Mouse (Mus musculus): ENCODE results near the gene Olfr1030. TPM values are rescaled to one million over a fixed set of nuclear protein-coding genes. Genes with fewer than 3 reads are reported as not detected.
"Not testable (repeated sequence)": the region's sequence is repeated elsewhere in the genome, so short reads cannot be mapped to it uniquely, and the experiment has no call there.

Gene Olfr1030
- not detected in 2 replicates for polyA plus RNA-seq (2015; fragmentation: Nextera tagmentation; extraction: Ambion mirVana)

DNA sequence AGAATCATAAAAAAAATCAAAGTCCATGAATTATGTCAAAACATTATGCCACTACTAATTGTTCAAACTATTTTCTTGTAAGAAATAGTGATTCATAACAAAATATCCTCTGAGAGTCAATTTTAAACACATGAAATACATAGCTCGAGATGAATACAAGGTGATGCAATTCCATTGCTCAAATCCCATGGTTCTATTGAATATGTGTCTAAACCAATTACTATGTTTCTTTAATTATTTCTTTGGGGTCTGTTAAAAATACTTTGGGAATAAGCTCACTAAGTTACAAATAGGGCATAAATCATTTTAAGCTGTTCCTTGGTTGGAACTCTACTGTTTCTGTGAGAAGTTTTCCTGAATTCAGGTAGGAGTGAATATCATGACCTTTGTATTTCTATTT is at the start of gene Olfr1030:
Olfr1030 (plus strand) TSS at position 301 of the 400 bp plus-strand sequence.
- no peaks in the 10 kb centered on the region for H3K36me3 ChIP-seq
- no peaks in the 10 kb centered on the region for H3K4me1 ChIP-seq
- H3K9me3 ChIP-seq, result no peaks in the 10 kb centered on the region
- no peak within 1 kb of the TSS for H3K9ac ChIP-seq
- WGBS, result 62% methylated on average over 1 of the region's 1 CpGs
- H3K4me2 ChIP-seq, result no peak within 1 kb of the TSS
- H3K4me3 ChIP-seq, result no peak within 1 kb of the TSS
- no peak for ATAC-seq (ENCODE audit: insufficient number of reproducible peaks, insufficient read depth, low FRiP score, low TSS enrichment, low read depth)
- H3K27me3 ChIP-seq, result no peaks in the 10 kb centered on the region
- no peak within 1 kb of the TSS for H3K27ac ChIP-seq

- no peak for ATAC-seq (ENCODE audit: insufficient number of reproducible peaks, insufficient read depth, low FRiP score, low TSS enrichment, low read depth)
- no peak within 1 kb of the TSS for H3K27ac ChIP-seq
- H3K4me3 ChIP-seq, result no peak within 1 kb of the TSS
- H3K4me1 ChIP-seq, result no peaks in the 10 kb centered on the region
- H3K9me3 ChIP-seq, result no peaks in the 10 kb centered on the region
- WGBS, result 82% methylated on average over 1 of the region's 1 CpGs
- H3K4me2 ChIP-seq, result no peak within 1 kb of the TSS
- H3K36me3 ChIP-seq, result no peaks in the 10 kb centered on the region
- H3K27me3 ChIP-seq, result no peaks in the 10 kb centered on the region
- H3K9ac ChIP-seq, result no peak within 1 kb of the TSS
Measured at GRCm38 (mm10) chr2:85950137-85950536, 28.9 kb upstream of the Olfr1030 start, which contains the start of gene Olfr1028. Olfr1028 (plus strand) TSS chr2:85950437.

DNA sequence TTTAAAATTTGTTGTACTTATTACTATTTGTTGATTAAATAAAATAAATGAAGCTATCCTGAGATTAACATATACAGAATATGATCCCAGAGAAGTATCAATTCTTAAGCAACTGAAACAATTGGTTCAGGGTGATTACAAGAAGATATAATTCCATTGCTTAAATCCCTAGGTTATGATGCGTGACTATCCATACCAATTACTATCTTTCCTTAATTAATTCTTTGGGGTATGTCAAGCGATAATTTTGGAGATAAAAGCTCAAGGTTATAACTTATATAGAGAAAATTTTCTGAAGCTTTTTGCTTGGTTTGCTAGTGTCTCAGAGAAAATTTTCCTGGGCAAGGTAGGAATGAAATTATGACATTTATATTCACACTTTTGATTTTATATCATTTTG is 5.5 kb upstream of the Olfr1030 start, which contains the start of gene Olfr1029:
Olfr1029 (plus strand) TSS at position 301 of the 400 bp plus-strand sequence.
- no peak within 1 kb of the TSS for H3K27ac ChIP-seq
- H3K9ac ChIP-seq, result no peak within 1 kb of the TSS
- H3K27me3 ChIP-seq, result no peaks in the 10 kb centered on the region
- H3K4me3 ChIP-seq, result no peak within 1 kb of the TSS
- no peak for ATAC-seq (ENCODE audit: insufficient number of reproducible peaks, insufficient read depth, low FRiP score, low TSS enrichment, low read depth)
- 89% methylated on average over 2 of the region's 2 CpGs for WGBS
- no peak within 1 kb of the TSS for H3K4me2 ChIP-seq
- H3K36me3 ChIP-seq, result no peaks in the 10 kb centered on the region
- H3K4me1 ChIP-seq, result no peaks in the 10 kb centered on the region
- H3K9me3 ChIP-seq, result no peaks in the 10 kb centered on the region

- Histone ChIP-seq H3K9me3 (no peaks in the 10 kb centered on the region), H3K36me3 (no peaks in the 10 kb centered on the region), H3K4me3 (no peak within 1 kb of the TSS), H3K27ac (no peak within 1 kb of the TSS), H3K27me3 (no peaks in the 10 kb centered on the region), H3K4me2 (no peak within 1 kb of the TSS), H3K4me1 (no peaks in the 10 kb centered on the region), H3K9ac (no peak within 1 kb of the TSS)
- no peak for ATAC-seq (ENCODE audit: insufficient number of reproducible peaks, insufficient read depth, low FRiP score, low TSS enrichment, low read depth)
- WGBS, result 59% methylated on average over 3 of the region's 3 CpGs
Measured at GRCm38 (mm10) chr2:85990004-85990403, 10.9 kb downstream of the Olfr1030 start, which contains the start of gene Olfr1031. Olfr1031 (plus strand) TSS chr2:85990304.

- H3K4me3 ChIP-seq, result no peak within 1 kb of the TSS
- no peaks in the 10 kb centered on the region for H3K9me3 ChIP-seq
- H3K9ac ChIP-seq, result no peak within 1 kb of the TSS
- H3K36me3 ChIP-seq, result no peaks in the 10 kb centered on the region
- no peaks in the 10 kb centered on the region for H3K27me3 ChIP-seq
- no peak within 1 kb of the TSS for H3K27ac ChIP-seq
- ATAC-seq (ENCODE audit: insufficient number of reproducible peaks, insufficient read depth, low FRiP score, low TSS enrichment, low read depth), result no peak
- no peaks in the 10 kb centered on the region for H3K4me1 ChIP-seq
- no peak within 1 kb of the TSS for H3K4me2 ChIP-seq
- 80% methylated on average over 7 of the region's 7 CpGs for WGBS
Measured at GRCm38 (mm10) chr2:86005240-86005639, 26.2 kb downstream of the Olfr1030 start, which contains the start of gene Olfr1032. Olfr1032 (plus strand) TSS chr2:86005540.

DNA sequence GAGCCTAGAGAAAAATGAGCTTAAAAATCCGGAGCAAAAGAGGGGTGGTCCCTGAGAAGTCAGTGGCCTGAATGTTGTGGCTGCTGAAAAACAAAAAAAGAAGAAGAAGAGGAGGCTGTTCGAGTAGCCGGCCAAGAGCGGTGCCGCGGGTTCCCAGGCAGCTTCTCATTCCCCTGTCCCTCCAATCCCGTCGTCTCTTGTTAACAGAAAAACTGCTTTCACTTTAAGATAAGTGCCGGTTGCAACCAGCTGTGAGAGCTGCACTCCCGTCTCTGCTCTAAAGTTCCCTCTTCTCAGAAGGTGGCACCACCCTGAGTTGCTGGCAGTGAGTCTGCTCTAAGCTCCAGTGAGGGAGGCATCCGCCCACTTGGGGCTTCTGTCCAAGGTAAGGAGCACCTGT is 41.3 kb downstream of the Olfr1030 start, which contains the start of gene Olfr1033:
Olfr1033 (plus strand) TSS at position 228 of the 400 bp plus-strand sequence.
- H3K9me3 ChIP-seq; H3K27me3 ChIP-seq; H3K36me3 ChIP-seq; H3K27ac ChIP-seq; H3K4me1 ChIP-seq; ATAC-seq (ENCODE audit: insufficient number of reproducible peaks, insufficient read depth, low FRiP score, low TSS enrichment, low read depth): not testable (repeated sequence)
- peak within 1 kb of the TSS; percentile 54; the same call in 1 of the 2 replicates for H3K9ac ChIP-seq
- peak within 1 kb of the TSS; percentile 40 for H3K4me3 ChIP-seq
- WGBS, result 3% methylated on average over 11 of the region's 11 CpGs
- H3K4me2 ChIP-seq, result peak within 1 kb of the TSS; percentile 58

- WGBS, result 77% methylated on average over 6 of the region's 9 CpGs
Measured at GRCm38 (mm10) chr2:86021518-86021917, 42.4 kb downstream of the Olfr1030 start.

More at GRCm38 (mm10) chr2:86021518-86021917, 42.4 kb downstream of the Olfr1030 start:
- H3K4me2 ChIP-seq; ATAC-seq (ENCODE audit: insufficient number of reproducible peaks, insufficient read depth, low FRiP score, low TSS enrichment, low read depth); H3K4me3 ChIP-seq; H3K27ac ChIP-seq; H3K27me3 ChIP-seq; H3K36me3 ChIP-seq; H3K4me1 ChIP-seq; H3K9ac ChIP-seq; H3K9me3 ChIP-seq: not testable (repeated sequence)

Other genes with a start within 250 kb of the Olfr1030 start
- not detected in 2 replicates for gene Olfr1012, start 216.5 kb upstream of the Olfr1030 start, polyA plus RNA-seq (2015; fragmentation: Nextera tagmentation; extraction: Ambion mirVana)
- not detected in 2 replicates for gene Olfr1013, start 212.2 kb upstream of the Olfr1030 start, polyA plus RNA-seq (2015; fragmentation: Nextera tagmentation; extraction: Ambion mirVana)
- not detected in 2 replicates for gene Olfr1014, start 206.6 kb upstream of the Olfr1030 start, polyA plus RNA-seq (2015; fragmentation: Nextera tagmentation; extraction: Ambion mirVana)
- gene Olfr1015, start 197.3 kb upstream of the Olfr1030 start, polyA plus RNA-seq (2015; fragmentation: Nextera tagmentation; extraction: Ambion mirVana), result not detected in 2 replicates
- not detected in 2 replicates for gene Olfr1016, start 176.7 kb upstream of the Olfr1030 start, polyA plus RNA-seq (2015; fragmentation: Nextera tagmentation; extraction: Ambion mirVana)
- gene Olfr1018, start 160.8 kb upstream of the Olfr1030 start, polyA plus RNA-seq (2015; fragmentation: Nextera tagmentation; extraction: Ambion mirVana), result not detected in 2 replicates
- gene Olfr1019, start 133.8 kb upstream of the Olfr1030 start, polyA plus RNA-seq (2015; fragmentation: Nextera tagmentation; extraction: Ambion mirVana), result not detected in 2 replicates
- gene Olfr1020, start 132.2 kb upstream of the Olfr1030 start, polyA plus RNA-seq (2015; fragmentation: Nextera tagmentation; extraction: Ambion mirVana), result not detected in 2 replicates
- gene Olfr1022, start 110.7 kb upstream of the Olfr1030 start, polyA plus RNA-seq (2015; fragmentation: Nextera tagmentation; extraction: Ambion mirVana), result not detected in 2 replicates
- gene Olfr1023, start 93.6 kb upstream of the Olfr1030 start, polyA plus RNA-seq (2015; fragmentation: Nextera tagmentation; extraction: Ambion mirVana), result not detected in 2 replicates
- not detected in 2 replicates for gene Olfr1024, start 74.2 kb upstream of the Olfr1030 start, polyA plus RNA-seq (2015; fragmentation: Nextera tagmentation; extraction: Ambion mirVana)
- gene Olfr1025-ps1, start 64.1 kb upstream of the Olfr1030 start, polyA plus RNA-seq (2015; fragmentation: Nextera tagmentation; extraction: Ambion mirVana), result 0.22 TPM in 1 of 2 replicates, not detected in the other
- not detected in 2 replicates for gene Olfr1026, start 57.7 kb upstream of the Olfr1030 start, polyA plus RNA-seq (2015; fragmentation: Nextera tagmentation; extraction: Ambion mirVana)
- gene Olfr1028, start 28.8 kb upstream of the Olfr1030 start, polyA plus RNA-seq (2015; fragmentation: Nextera tagmentation; extraction: Ambion mirVana), result not detected in 2 replicates
- gene Olfr1029, start 5.4 kb upstream of the Olfr1030 start, polyA plus RNA-seq (2015; fragmentation: Nextera tagmentation; extraction: Ambion mirVana), result not detected in 2 replicates
- not detected in 2 replicates for gene Olfr1031, start 11.0 kb downstream of the Olfr1030 start, polyA plus RNA-seq (2015; fragmentation: Nextera tagmentation; extraction: Ambion mirVana)
- gene Olfr1032, start 26.3 kb downstream of the Olfr1030 start, polyA plus RNA-seq (2015; fragmentation: Nextera tagmentation; extraction: Ambion mirVana), result not detected in 2 replicates
- gene Olfr1033, start 41.4 kb downstream of the Olfr1030 start, polyA plus RNA-seq (2015; fragmentation: Nextera tagmentation; extraction: Ambion mirVana), result 0.41 and 0.43 TPM in 2 replicates
- not detected in 2 replicates for gene Olfr1034, start 66.6 kb downstream of the Olfr1030 start, polyA plus RNA-seq (2015; fragmentation: Nextera tagmentation; extraction: Ambion mirVana)
- gene Olfr1036, start 94.7 kb downstream of the Olfr1030 start, polyA plus RNA-seq (2015; fragmentation: Nextera tagmentation; extraction: Ambion mirVana), result 0.06 TPM in 1 of 2 replicates, not detected in the other
- gene Olfr1037, start 108.1 kb downstream of the Olfr1030 start, polyA plus RNA-seq (2015; fragmentation: Nextera tagmentation; extraction: Ambion mirVana), result not detected in 2 replicates
- 0.08 TPM in 1 of 2 replicates, not detected in the other for gene Olfr1039, start 156.7 kb downstream of the Olfr1030 start, polyA plus RNA-seq (2015; fragmentation: Nextera tagmentation; extraction: Ambion mirVana)
- gene Olfr1040, start 167.5 kb downstream of the Olfr1030 start, polyA plus RNA-seq (2015; fragmentation: Nextera tagmentation; extraction: Ambion mirVana), result not detected in 2 replicates
- gene Olfr1042, start 182.6 kb downstream of the Olfr1030 start, polyA plus RNA-seq (2015; fragmentation: Nextera tagmentation; extraction: Ambion mirVana), result not detected in 2 replicates
- 0.18 TPM in 1 of 2 replicates, not detected in the other for gene Olfr1043, start 188.2 kb downstream of the Olfr1030 start, polyA plus RNA-seq (2015; fragmentation: Nextera tagmentation; extraction: Ambion mirVana)
- gene Olfr1044, start 198.5 kb downstream of the Olfr1030 start, polyA plus RNA-seq (2015; fragmentation: Nextera tagmentation; extraction: Ambion mirVana), result not detected in 2 replicates
- not detected in 2 replicates for gene Olfr52, start 206.4 kb downstream of the Olfr1030 start, polyA plus RNA-seq (2015; fragmentation: Nextera tagmentation; extraction: Ambion mirVana)
- gene Olfr1045, start 223.7 kb downstream of the Olfr1030 start, polyA plus RNA-seq (2015; fragmentation: Nextera tagmentation; extraction: Ambion mirVana), result not detected in 2 replicates
- gene Olfr1046, start 240.0 kb downstream of the Olfr1030 start, polyA plus RNA-seq (2015; fragmentation: Nextera tagmentation; extraction: Ambion mirVana), result not detected in 2 replicates